Comparison of ENCODE assay signal across 10 mouse cellular contexts in the genomic region with DNA sequence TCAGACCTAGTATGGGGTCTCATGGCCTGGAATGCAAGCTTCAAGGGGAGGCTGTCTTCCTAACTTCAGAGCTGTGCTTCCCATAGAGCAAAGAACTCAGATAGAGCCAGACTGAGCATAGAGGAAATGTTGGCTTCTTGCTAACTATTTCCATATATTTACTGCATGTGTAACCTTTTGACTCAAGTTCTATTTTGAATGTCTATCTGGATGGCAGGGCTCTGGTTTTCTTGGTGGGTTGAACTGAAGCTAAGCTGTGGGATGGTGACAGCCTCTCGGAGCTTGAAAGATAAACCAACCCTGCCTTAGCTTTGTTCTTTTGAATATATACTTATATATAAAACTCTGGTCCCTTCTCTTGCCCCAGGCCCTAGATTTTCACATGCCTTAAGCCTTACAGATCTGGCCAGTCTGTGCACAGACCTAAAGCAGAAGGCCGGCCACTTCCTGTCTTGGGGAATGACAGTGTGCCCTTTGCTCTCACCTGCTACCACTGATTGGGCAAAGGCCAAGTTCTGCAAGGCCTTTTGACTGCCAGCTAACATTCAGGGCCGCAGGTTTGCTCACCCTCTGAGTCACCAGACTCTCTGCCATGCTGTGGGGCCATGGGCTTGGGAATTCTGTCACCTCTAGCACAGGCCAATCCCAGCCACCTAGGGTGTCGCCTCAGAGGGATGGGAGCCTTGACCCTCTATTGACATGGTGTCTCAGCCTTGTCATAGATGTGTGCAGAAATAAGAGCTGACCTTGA. TPM values are rescaled to one million over a fixed set of nuclear protein-coding genes. Genes with fewer than 3 reads are reported as not detected.
A peak's percentile ranks its signal among the peaks of the same experiment; 100 is the strongest.
DNase-seq lines count a peak whose midpoint lies in the region; ATAC-seq lines count a peak whose summit lies in the region.
"Had no signal": no experiment of that assay in that cellular context is flagged by ENCODE, and none has a peak within 500 bp of the region (broad histone marks: within the 10 kb centered on the region; RNA-seq: fewer than 3 reads in every experiment).

No protein-coding gene starts in this region.

- no peaks in the 10 kb centered on the region for H3K27me3 ChIP-seq in lung, embryonic 16.5 days (ENCODE audit: control insufficient read depth, insufficient read depth, low read depth, low read length)
- H3K27me3 ChIP-seq in limb, embryonic 12.5 days, result no peaks in the 10 kb centered on the region
- no peaks in the 10 kb centered on the region for H3K27me3 ChIP-seq in stomach, embryonic 16.5 days (ENCODE audit: control insufficient read depth, insufficient read depth, low read length)
- H3K27me3 ChIP-seq in forebrain, embryonic 10.5 days (ENCODE audit: poor library complexity, severe bottlenecking), result no peaks in the 10 kb centered on the region
- H3K27me3 ChIP-seq: Patski had no signal

- ATAC-seq in lung, embryonic 16.5 days (ENCODE audit: low read depth), result peak; percentile 18; the same call in 1 of the 2 replicates
- 0 out of 2 replicates have a peak, but pooled peaks have one; percentile 18 for ATAC-seq in granulocyte monocyte progenitor cell, adult 5-6 weeks (replicated peaks; ENCODE audit: poor library complexity, severe bottlenecking)
- no peak for ATAC-seq in limb, embryonic 12.5 days (ENCODE audit: insufficient number of reproducible peaks, insufficient read depth, low FRiP score, low TSS enrichment, low read depth)
- ATAC-seq in stomach, embryonic 16.5 days (ENCODE audit: insufficient read depth, low FRiP score), result peak; percentile 27; the same call in 1 of the 2 replicates
- ATAC-seq in megakaryocyte-erythroid progenitor cell, adult 5-6 weeks (replicated peaks; ENCODE audit: low FRiP score, low TSS enrichment, poor library complexity, severe bottlenecking), result no peak

- peak overlapping the region; percentile 97 for H3K27ac ChIP-seq in lung, embryonic 16.5 days (ENCODE audit: low read length)
- peak overlapping the region; percentile 81 for H3K27ac ChIP-seq in limb, embryonic 12.5 days
- peak overlapping the region; percentile 92 for H3K27ac ChIP-seq in stomach, embryonic 16.5 days (ENCODE audit: low read length)
- no peak overlapping the region for H3K27ac ChIP-seq in forebrain, embryonic 10.5 days

- peaks cover 64% of the 10 kb centered on the region for H3K4me1 ChIP-seq in lung, embryonic 16.5 days (replicated peaks; ENCODE audit: control insufficient read depth, insufficient read depth, low read length)
- peaks cover 49% of the 10 kb centered on the region for H3K4me1 ChIP-seq in limb, embryonic 12.5 days (replicated peaks)
- peaks cover 54% of the 10 kb centered on the region for H3K4me1 ChIP-seq in stomach, embryonic 16.5 days (ENCODE audit: control insufficient read depth, insufficient read depth, low read length)
- H3K4me1 ChIP-seq in forebrain, embryonic 10.5 days, result peaks cover 8% of the 10 kb centered on the region; the same call in 1 of the 2 replicates

- peak overlapping the region; percentile 34; the same call in 1 of the 2 replicates for H3K9ac ChIP-seq in lung, embryonic 16.5 days (ENCODE audit: low read length)
- H3K9ac ChIP-seq in limb, embryonic 12.5 days (replicated peaks), result no peak overlapping the region
- H3K9ac ChIP-seq in stomach, embryonic 16.5 days (ENCODE audit: low read length), result 0 out of 2 replicates have a peak overlapping the region, but pooled peaks have one; percentile 6

- 0 out of 2 replicates have a peak, but pooled peaks cover 2% of the 10 kb centered on the region for H3K9me3 ChIP-seq in lung, embryonic 16.5 days (ENCODE audit: control insufficient read depth, low read length)
- H3K9me3 ChIP-seq in limb, embryonic 12.5 days, result no peaks in the 10 kb centered on the region
- H3K9me3 ChIP-seq in stomach, embryonic 16.5 days (replicated peaks; ENCODE audit: control insufficient read depth, low read length), result no peaks in the 10 kb centered on the region
- H3K9me3 ChIP-seq in forebrain, embryonic 10.5 days, result no peaks in the 10 kb centered on the region

- H3K36me3 ChIP-seq in lung, embryonic 16.5 days (ENCODE audit: control insufficient read depth, insufficient read depth, low read length), result no peaks in the 10 kb centered on the region
- no peaks in the 10 kb centered on the region for H3K36me3 ChIP-seq in limb, embryonic 12.5 days
- H3K36me3 ChIP-seq in stomach, embryonic 16.5 days (ENCODE audit: control insufficient read depth, insufficient read depth, low read length), result no peaks in the 10 kb centered on the region
- no peaks in the 10 kb centered on the region for H3K36me3 ChIP-seq in forebrain, embryonic 10.5 days (replicated peaks)

- H3K4me3 ChIP-seq in lung, embryonic 16.5 days (ENCODE audit: low read length), result no peak overlapping the region
- H3K4me3 ChIP-seq in limb, embryonic 12.5 days (replicated peaks), result no peak overlapping the region
- H3K4me3 ChIP-seq in stomach, embryonic 16.5 days (replicated peaks; ENCODE audit: low read length), result no peak overlapping the region
- no peak overlapping the region for H3K4me3 ChIP-seq in forebrain, embryonic 10.5 days

- H3K4me2 ChIP-seq in lung, embryonic 16.5 days (ENCODE audit: low read depth, low read length), result peak overlapping the region; percentile 34; the same call in 1 of the 2 replicates
- H3K4me2 ChIP-seq in limb, embryonic 12.5 days, result no peak overlapping the region
- H3K4me2 ChIP-seq in stomach, embryonic 16.5 days (ENCODE audit: low read depth, low read length), result peak overlapping the region; percentile 9; the same call in 1 of the 2 replicates

- DNase-seq in lung, postnatal 25 days (ENCODE audit: low spot score), result no peak
- no peak for DNase-seq in forebrain, embryonic 10.5 days (ENCODE audit: extremely low spot score, low spot score)
- no peak for DNase-seq in left cerebral cortex, adult 18-20 months (ENCODE audit: low spot score in 2 of 2)
- DNase-seq: cerebellum, adult 8-10 months had no signal

- WGBS in lung, embryonic 16.5 days, result 45% methylated on average over 4 of the region's 4 CpGs
- 77% methylated on average over 4 of the region's 4 CpGs for WGBS in limb, embryonic 12.5 days
- 42% methylated on average over 4 of the region's 4 CpGs for WGBS in stomach, embryonic 16.5 days
- 90% methylated on average over 4 of the region's 4 CpGs for WGBS in forebrain, embryonic 10.5 days

RNA-seq across cellular contexts. Expression of a gene that starts 35.1 kb away (rescaled TPM):
- polyA plus RNA-seq in lung, embryonic 16.5 days (2015; fragmentation: Nextera tagmentation; extraction: Ambion mirVana), result 46.2 and 50.1 TPM in 2 replicates
- 0.94 TPM in 1 of 2 replicates, not detected in the other for total RNA-seq in granulocyte monocyte progenitor cell, adult 5-6 weeks (2014; fragmentation: Nextera tagmentation)
- 0.17 and 0.21 TPM in 2 replicates for total RNA-seq in granulocyte monocyte progenitor cell, adult 5-6 weeks (2017)
- polyA plus RNA-seq in limb, embryonic 12.5 days (2016; fragmentation: Nextera tagmentation; extraction: Ambion mirVana), result 24.6 and 26.8 TPM in 2 replicates
- 34.3 and 37.1 TPM in 2 replicates for polyA plus RNA-seq in stomach, embryonic 16.5 days (2015; fragmentation: Nextera tagmentation; extraction: Ambion mirVana)
- polyA plus RNA-seq in forebrain, embryonic 10.5 days (2016; fragmentation: Nextera tagmentation; extraction: Ambion mirVana), result 11.4 and 12.5 TPM in 2 replicates
- total RNA-seq in left cerebral cortex, adult 18-20 months (2021), result 10 to 100 TPM; 12.7 to 12.8 TPM
- total RNA-seq in megakaryocyte-erythroid progenitor cell, adult 5-6 weeks (2014; fragmentation: Nextera tagmentation), result 2.1 and 2.7 TPM in 2 replicates
- 2.3 and 4.0 TPM in 2 replicates for total RNA-seq in megakaryocyte-erythroid progenitor cell, adult 5-6 weeks (2017)

Comparison
In these comparisons a context has a peak if more than half of its experiments do, and no peak if none do; other contexts are left out.
1. ATAC-seq: peak in lung, embryonic 16.5 days (single experiment), granulocyte monocyte progenitor cell, adult 5-6 weeks (single experiment) and stomach, embryonic 16.5 days (single experiment); none in limb, embryonic 12.5 days (single experiment) and megakaryocyte-erythroid progenitor cell, adult 5-6 weeks (single experiment).